Mouse (Mus musculus) C2C12 (cell line): ENCODE measurements around the gene Chmp5. TPM values are rescaled to one million over a fixed set of nuclear protein-coding genes. Genes with fewer than 3 reads are reported as not detected.

Experiments used
- H3K27me3 ChIP-seq: one replicate; pipeline ENCODE4 v1.6.1; 2011; ENCODE audit not compliant: control insufficient read depth, insufficient read depth, insufficient read length
- H3K36me3 ChIP-seq: one replicate; pipeline ENCODE4 v1.6.1; 2011; ENCODE audit not compliant: control insufficient read depth, insufficient read depth
- H3K4me3 ChIP-seq: one replicate; pipeline ENCODE4 v1.5.1; 2011; ENCODE audit warnings: mild to moderate bottlenecking, control low read depth; ENCODE audit not compliant: poor library complexity, insufficient read depth, severe bottlenecking
- H3K79me2 ChIP-seq: one replicate; pipeline ENCODE4 v1.6.1; 2011; ENCODE audit not compliant: control insufficient read depth, insufficient read depth
- H3K79me3 ChIP-seq: one replicate; pipeline ENCODE4 v1.6.1; 2011; ENCODE audit warnings: low read depth, control low read depth
- H3ac ChIP-seq: one replicate; pipeline ENCODE3; 2011; ENCODE audit warnings: low read depth; ENCODE audit not compliant: control insufficient read depth, insufficient read length
- CEBPB ChIP-seq: IDR thresholded peaks from one replicate; pipeline ENCODE4 v1.6.1; 2011; ENCODE audit warnings: low read depth, mild to moderate bottlenecking, control low read depth, moderate library complexity
- CTCF ChIP-seq: IDR thresholded peaks from one replicate; pipeline ENCODE4 v1.5.1; 2011; ENCODE audit not compliant: control insufficient read depth, insufficient read depth, insufficient read length
- FOSL1 ChIP-seq: IDR thresholded peaks from one replicate; pipeline ENCODE4 v1.8.0; 2011; ENCODE audit warnings: mild to moderate bottlenecking, low read length; ENCODE audit not compliant: poor library complexity, insufficient read depth, severe bottlenecking
- MAX ChIP-seq: IDR thresholded peaks from one replicate; pipeline ENCODE4 v1.6.1; 2011; ENCODE audit warnings: mild to moderate bottlenecking, control low read depth
- MYOD1 ChIP-seq: IDR thresholded peaks from one replicate; pipeline ENCODE4 v1.6.1; 2011; ENCODE audit warnings: low read depth; ENCODE audit not compliant: control insufficient read depth, insufficient read length
- MYOG ChIP-seq: IDR thresholded peaks from one replicate; pipeline ENCODE4 v1.6.1; 2011; ENCODE audit not compliant: control insufficient read depth, insufficient read length; ENCODE audit errors: extremely low read depth
- USF1 ChIP-seq: IDR thresholded peaks from one replicate; pipeline ENCODE4 v1.6.1; 2011; ENCODE audit warnings: low read depth, mild to moderate bottlenecking, control low read depth, moderate library complexity
- polyA plus RNA-seq: library from polyadenylated mRNA; unstranded; fragments of >200 nt; fragmentation: generic; extraction: Trizol; gene quantifications from one replicate; pipeline ENCODE4 v1.2.1, GENCODE M21; 2012; ENCODE audit warnings: missing spikeins

The Chmp5 gene
- polyA plus RNA-seq, 1 experiment = 48.8 TPM

DNA sequence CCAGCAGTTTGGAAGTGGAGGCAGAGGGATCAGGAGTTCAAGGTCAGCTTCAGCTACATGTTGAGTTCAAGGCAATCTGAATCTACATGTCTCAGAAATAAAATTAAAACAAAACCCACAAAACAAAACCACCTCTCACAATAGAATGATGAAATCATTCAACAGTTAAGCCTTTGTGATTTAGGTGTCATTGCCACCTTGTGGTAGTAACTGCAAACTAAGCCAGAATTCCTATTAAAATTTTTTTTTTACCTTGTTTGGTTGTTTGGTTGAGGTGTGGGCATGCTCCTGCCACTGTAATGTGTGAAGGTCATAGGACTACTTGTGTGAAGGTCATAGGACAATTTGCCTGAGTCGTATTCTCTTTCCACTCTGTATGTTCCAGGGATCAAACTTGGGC is 41.9 kb upstream of the Chmp5 start:
- Histone ChIP-seq H3ac (no peak overlapping the region), H3K79me2 (no peaks in the 10 kb centered on the region), H3K36me3 (no peaks in the 10 kb centered on the region), H3K79me3 (no peaks in the 10 kb centered on the region), H3K27me3 (no peaks in the 10 kb centered on the region), H3K4me3 (no peak overlapping the region)
- TF ChIP-seq CEBPB (peak; percentile 63), MAX (no peak)

GRCm38 (mm10) chr4:40908261-40908969 is 39.8 kb upstream of the Chmp5 start:
- Histone ChIP-seq H3ac (no peak overlapping the region), H3K79me2 (no peaks in the 10 kb centered on the region), H3K4me3 (no peak overlapping the region), H3K36me3 (no peaks in the 10 kb centered on the region), H3K27me3 (no peaks in the 10 kb centered on the region), H3K79me3 (no peaks in the 10 kb centered on the region)
- TF ChIP-seq FOSL1 (no peak), MAX (no peak), MYOD1 (no peak), CEBPB (no peak), MYOG (no peak), USF1 (no peak), CTCF (no peak)

- no peak for TF ChIP-seq MAX
- TF ChIP-seq MYOD1 = no peak
- H3K79me3 ChIP-seq = no peaks in the 10 kb centered on the region
- H3K79me2 ChIP-seq = no peaks in the 10 kb centered on the region
- H3K27me3 ChIP-seq = no peaks in the 10 kb centered on the region
- H3K4me3 ChIP-seq = no peak overlapping the region
- H3ac ChIP-seq = no peak overlapping the region
- H3K36me3 ChIP-seq = no peaks in the 10 kb centered on the region
Measured at GRCm38 (mm10) chr4:40914287-40914867, 33.8 kb upstream of the Chmp5 start.

DNA sequence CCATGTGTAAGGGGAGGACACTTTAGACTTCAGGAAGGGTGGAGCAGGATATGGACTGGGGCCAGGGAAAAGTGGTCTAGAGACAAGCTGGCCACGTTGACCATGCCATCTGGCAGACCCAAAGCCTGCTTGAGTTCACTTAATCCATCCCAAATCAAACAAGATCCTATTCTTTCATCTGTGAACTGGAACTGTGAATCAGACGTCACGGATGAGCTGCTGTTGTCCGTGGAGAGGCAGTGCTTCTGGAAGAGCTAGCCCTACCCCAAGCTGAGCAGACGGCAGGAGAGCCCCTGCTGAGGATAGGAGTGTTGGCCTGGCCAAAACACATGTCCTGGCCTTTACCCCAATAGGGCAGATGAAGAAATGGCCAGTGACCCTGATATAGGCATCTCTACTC is 32.3 kb upstream of the Chmp5 start:
- TF ChIP-seq MAX = no peak
- H3K36me3 ChIP-seq = no peaks in the 10 kb centered on the region
- no peak overlapping the region for H3K4me3 ChIP-seq
- H3K27me3 ChIP-seq = no peaks in the 10 kb centered on the region
- no peaks in the 10 kb centered on the region for H3K79me2 ChIP-seq
- H3ac ChIP-seq = no peak overlapping the region
- no peaks in the 10 kb centered on the region for H3K79me3 ChIP-seq

DNA sequence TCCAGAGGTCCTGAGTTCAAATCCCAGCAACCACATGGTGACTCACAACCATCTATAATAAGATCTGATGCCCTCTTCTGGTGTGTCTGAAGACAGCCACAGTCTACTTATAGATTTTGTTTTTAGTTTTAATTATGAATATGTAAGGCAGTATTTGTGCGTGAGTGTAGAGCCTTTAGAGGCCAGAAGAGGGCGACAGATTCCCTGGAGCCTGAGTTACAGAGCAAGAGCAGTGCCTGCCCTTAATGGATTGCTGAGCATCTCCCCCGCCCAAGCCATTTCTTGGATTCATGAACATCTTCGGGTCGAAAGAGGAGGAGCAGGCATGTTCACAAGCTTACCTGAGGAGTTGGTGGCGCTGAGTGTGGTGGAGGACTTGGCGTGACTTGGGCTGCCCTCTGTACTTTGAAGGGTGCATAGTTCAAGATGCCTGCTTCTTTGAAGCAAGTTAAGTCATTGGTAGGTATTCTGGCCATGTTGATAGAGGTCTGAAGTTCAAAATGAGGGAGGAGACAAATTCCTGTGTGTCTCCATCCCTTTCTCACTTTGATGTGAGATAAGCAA is 31.5 kb upstream of the Chmp5 start:
- Histone ChIP-seq H3K36me3 (no peaks in the 10 kb centered on the region), H3ac (no peak overlapping the region), H3K79me2 (no peaks in the 10 kb centered on the region), H3K79me3 (no peaks in the 10 kb centered on the region), H3K4me3 (no peak overlapping the region), H3K27me3 (no peaks in the 10 kb centered on the region)
- TF ChIP-seq CEBPB (no peak), MYOG (no peak), MYOD1 (no peak), CTCF (no peak), MAX (no peak), FOSL1 (no peak), USF1 (no peak)

- H3ac ChIP-seq = no peak within 1 kb of the TSS
- TF ChIP-seq CEBPB = no peak
- TF ChIP-seq USF1 = no peak
- no peak for TF ChIP-seq MAX
- TF ChIP-seq FOSL1 = no peak
- TF ChIP-seq MYOD1 = no peak
- no peak for TF ChIP-seq CTCF
- no peak for TF ChIP-seq MYOG
- H3K36me3 ChIP-seq = no peaks in the 10 kb centered on the region
- no peaks in the 10 kb centered on the region for H3K79me3 ChIP-seq
- no peak within 1 kb of the TSS for H3K4me3 ChIP-seq
- no peaks in the 10 kb centered on the region for H3K79me2 ChIP-seq
- no peaks in the 10 kb centered on the region for H3K27me3 ChIP-seq
Measured at GRCm38 (mm10) chr4:40919785-40920184, 28.4 kb upstream of the Chmp5 start, which contains the start of gene Spink4. Gene Spink4 (plus strand): TSS chr4:40920052.
